Mouse (Mus musculus): ENCODE measurements at regions not wholly inside any gene's neighbourhood (a gene's known extent, or its start where the extent isn't known, plus 50 kb on each side); places are given as distances from the start of the nearest gene placed in this dataset.

DNA sequence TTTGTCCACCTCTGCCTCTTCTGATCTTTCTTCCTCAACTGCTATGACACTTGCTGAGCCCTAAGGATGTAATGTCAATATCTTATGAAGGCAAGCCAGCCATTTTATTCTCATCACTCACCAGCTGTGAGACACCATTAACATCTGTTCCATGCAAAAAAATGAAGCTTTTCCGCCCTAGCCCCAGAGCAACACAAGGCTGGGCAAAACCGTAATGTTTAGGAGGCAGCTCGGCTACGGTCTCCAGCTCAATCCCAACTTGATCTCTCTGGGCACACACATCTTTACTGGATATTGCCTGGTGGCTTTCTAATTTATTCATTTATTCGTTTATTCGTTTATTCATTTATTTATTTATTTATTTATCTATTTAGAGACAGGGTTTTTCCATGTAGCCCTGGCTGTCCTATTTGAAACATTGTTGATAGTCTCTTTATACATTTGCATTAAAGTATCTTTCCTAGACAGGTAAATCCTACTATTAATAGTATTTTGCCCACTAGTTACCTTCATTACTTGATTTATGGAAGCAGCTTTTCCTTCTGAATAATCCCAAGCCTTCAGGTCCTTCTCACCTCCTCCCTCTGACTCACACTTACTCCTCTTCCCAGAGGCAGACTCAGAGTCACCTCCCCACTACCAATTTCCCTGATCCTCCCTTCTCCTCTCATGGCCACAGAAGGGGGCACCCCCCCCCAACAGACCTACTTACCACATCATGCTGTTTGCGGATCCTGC is 99.9 kb upstream of the Cpm start:
- in situ Hi-C loops (cut with MboI, MseI) = no loop called here

DNA sequence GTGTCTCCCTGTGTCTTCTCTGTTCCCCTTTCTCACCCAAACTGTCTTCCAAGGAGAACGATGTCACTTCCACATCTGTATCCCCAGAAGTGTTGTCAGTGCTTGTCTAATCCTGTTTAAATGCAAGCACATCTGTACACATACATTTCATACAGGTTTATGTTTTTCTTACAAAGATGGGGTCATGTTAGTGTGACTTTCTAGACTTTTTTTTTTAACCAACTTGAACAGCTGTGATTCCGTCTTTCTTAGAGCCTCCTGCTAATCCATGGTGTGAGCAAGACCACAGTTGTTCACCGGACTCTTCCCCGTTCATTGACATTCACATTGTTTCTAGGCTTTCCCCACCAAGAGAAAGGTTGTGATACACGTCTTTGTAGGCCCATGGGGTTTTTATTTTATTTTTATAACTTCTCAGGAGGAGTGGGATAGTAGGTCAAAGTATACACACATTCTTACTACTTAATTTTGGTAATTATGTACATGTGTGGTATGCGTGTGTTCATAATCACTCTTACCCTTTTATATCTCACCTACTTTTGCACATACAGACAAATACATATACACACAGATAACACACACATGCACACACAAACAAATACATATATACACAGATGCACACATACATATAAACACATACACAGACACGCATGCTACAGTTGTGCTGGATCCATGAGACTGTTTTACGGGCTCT is 100.6 kb upstream of the Cpm start:
- in situ Hi-C loops (cut with MboI, MseI) = no loop called here

DNA sequence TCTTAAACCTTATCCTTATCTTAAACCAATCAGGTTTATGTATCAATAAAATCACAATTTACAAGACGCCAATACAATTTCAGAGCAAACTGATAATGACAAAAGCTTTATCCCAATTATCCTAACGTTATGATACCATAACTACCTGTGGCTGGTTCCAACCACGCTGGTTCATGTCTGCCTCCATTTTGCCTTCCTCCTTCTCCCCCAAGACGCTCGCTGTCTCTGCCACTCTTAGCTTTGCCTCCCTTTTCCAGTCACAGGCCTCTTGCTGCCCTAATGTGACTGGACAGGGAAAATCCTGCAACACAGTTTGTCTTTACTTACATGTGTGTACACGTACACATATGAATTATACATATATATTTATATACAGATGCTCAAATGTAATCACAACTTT is 101.3 kb upstream of the Cpm start:
- in situ Hi-C loops (cut with MboI, MseI) = no loop called here

DNA sequence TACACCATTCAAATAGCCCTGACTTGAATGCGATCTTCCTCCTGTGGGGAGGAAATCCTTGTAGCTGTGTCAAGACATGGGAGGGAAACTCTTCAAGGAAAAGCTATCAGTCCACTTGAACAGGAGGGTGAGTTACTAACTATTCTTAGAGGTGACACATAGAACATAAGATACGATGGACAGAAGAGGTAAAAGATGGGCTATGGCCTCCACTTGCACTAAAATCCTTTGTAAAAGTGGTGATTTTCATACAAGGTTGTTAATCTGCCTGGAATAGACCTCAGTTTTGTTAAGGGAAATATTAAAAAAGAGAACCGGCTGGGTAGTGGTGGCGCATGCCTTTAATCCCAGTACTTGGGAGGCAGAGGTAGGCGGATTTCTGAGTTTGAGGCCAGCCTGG is 102.1 kb upstream of the Cpm start:
- in situ Hi-C loops (cut with MboI, MseI) = no loop called here

DNA sequence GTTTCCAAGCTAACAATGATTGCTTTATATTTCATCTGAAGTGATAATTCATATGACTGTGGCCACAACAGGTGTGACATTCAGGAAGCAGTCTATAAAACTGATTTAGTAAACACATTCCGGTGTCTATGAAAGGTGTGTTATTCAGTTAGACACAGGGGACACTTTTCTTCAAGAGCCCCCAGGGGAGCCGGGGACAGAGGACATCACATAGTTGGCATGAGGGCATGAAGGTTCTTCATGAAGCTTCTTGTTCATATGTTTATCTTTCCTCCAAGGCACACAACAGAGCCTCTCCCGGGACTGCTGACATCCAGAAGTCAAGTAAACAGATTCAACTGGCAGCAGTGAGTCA is 102.5 kb upstream of the Cpm start:
- in situ Hi-C loops (cut with MboI, MseI) = no loop called here

DNA sequence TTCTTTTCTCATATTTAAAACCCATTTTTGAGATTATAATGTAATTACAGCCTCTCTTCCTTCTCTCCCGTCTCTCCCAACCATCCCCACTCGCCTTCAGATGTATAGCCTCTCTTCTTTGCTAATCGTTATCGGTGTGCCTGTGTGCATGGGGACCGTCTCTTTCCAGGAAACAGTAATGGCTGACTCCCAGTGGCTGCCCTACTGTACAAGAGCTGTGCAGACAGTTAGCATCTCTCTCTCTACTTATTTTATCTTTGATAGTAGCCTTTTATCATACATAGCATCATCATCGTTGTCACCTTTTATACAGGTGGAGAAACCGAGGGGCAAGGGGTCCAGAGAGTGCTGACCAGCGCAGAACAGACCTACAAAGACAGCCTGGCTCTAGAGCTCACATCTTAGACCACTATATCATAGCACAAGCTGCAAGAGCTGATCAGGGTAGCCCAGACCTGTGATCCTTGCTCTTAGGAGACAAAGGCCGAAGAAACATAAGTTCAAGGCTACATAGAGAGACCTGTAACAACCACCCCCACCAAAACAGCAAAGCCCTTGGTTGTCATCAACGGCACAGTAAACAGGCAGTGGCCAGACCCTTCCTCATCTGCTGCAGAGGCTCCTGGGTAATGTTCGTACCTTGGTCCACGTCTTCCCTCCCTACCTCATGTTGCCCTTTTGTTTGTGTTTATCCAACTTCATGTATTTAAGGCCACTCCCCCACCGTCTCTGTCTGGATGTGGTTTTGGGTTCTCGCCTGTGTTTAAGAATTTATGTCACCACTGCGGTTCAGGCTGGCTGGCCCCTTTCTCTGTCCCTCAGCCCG is 103.1 kb upstream of the Cpm start:
- in situ Hi-C loops (cut with MboI, MseI) = no loop called here

DNA sequence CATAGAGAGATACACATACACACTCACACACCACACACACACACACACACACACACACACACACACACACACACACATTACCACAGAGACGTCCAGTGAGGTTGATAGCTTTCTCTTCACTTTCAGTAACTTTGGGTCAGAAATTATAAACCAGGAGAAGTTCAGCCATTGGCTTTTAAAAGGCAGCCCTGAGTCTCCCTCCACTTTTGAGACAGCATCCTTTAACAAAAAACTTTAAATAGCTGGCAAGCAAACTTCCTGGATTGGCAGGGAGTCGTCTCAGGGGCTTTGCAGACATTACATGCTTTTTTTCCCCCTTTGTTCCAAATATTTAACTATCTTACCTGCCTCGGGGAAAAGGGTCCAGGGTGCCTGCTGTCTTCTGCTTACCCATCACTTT is 103.7 kb upstream of the Cpm start:
- in situ Hi-C loops (cut with MboI, MseI) = no loop called here

DNA sequence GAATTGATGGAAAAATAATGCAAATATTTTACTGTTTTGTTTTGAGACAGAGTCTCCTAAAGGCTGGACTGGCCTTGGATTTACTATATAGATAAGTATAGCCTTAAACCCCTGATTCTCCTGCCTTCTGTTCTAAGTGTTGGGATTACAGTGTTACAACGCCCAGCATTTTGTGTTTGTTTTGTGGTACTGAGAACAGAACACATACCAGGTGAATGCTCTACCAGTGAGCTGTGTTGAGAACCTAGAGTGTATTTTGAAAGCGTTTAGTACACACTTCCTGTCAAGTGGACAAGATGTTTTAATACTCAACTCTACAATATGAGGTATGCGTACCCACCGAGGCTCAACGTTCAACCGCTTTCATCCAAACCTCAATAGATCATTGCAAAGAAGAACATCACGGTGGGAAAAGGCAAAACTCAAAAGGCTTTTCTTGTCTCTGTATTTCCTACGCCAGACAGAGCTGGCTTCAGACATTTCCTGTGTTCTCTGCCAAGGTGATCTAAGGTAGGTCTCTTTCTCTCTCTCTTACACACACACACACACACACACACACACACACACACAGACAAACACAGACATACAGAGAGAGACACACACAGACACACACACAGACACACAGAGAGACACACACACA is 104.3 kb upstream of the Cpm start:
- in situ Hi-C loops (cut with MboI, MseI) = no loop called here

DNA sequence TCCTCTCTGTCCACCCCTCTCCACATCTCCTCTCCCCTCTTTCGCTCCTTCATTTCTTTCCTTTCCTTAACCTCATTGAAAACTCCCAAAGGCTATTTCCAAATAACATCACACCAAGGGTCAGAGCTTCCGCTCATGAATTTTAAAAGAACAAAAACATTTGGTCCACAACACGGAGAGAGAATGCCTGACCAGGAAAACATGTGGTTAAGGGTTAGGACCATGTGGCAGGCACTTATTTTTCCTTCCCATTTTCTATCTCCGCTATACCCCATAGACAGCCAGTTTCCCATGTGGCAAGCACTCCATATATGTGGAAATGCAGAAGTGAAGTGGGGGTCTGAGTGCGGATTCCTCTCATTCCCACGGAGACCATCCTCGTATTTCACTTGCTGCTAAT is 105.2 kb upstream of the Cpm start:
- in situ Hi-C loops (cut with MboI, MseI) = no loop called here

DNA sequence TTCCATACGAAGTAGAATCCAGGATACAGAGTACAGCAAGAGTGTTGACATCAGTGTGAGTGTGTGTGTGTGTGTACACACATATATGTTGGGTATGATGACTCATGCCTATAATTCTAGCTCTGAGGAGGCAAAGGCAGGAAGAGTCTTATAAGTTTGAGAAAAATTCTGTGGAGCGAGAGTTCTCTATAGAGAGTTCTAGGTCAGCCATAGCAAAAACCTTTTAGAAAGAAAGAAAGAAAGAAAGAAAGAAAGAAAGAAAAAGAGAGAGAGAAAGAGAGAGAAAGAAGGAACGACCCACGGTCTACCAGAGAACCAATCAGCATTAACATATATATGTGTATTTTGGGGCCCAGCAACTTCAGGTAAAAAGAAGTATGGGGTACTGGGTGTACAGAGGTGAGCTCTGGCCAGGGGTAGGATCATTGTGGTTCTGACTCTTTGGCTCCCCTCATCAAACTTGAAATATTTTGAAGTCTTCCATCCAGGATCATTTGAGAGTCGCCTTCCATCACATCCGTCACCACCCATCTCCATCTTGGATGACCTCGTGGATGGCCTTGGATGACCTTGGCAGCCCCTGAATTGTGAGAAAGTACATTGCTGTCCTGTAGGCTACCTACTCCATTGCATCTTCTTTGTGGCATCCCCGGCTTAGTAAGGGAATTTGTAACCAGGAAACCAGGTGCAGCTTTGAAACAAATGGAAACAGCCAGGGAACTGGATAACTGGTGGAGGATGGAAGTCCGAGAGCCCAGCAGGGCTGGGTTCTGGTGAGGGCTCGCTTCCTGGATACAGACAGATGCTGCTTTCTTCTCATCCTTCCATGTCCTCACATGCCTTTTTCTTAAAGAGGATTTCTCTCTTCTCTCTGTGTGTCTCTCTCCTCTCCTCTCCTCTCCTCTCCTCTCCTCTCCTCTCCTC is 106.1 kb upstream of the Cpm start:
- in situ Hi-C loops (cut with MboI, MseI) = no loop called here

DNA sequence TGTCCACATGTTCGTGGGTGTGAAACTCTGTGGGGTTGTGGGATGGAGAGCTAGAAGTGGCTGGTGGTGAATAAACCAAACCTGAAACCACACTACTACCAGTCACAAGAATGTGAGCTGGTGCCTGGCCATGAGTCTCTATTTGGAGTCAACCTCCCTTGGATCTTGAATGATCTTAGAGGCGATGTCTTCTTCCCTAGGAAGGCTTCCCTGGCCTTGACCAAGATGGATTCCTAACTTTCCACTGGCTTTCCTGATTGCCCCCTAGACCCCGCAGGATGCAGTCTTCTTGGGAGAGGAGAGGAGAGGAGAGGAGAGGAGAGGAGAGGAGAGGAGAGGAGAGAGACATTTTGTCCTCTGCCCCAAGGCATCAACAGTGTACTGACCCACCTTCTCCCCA is 106.9 kb upstream of the Cpm start:
- in situ Hi-C loops (cut with MboI, MseI) = no loop called here

DNA sequence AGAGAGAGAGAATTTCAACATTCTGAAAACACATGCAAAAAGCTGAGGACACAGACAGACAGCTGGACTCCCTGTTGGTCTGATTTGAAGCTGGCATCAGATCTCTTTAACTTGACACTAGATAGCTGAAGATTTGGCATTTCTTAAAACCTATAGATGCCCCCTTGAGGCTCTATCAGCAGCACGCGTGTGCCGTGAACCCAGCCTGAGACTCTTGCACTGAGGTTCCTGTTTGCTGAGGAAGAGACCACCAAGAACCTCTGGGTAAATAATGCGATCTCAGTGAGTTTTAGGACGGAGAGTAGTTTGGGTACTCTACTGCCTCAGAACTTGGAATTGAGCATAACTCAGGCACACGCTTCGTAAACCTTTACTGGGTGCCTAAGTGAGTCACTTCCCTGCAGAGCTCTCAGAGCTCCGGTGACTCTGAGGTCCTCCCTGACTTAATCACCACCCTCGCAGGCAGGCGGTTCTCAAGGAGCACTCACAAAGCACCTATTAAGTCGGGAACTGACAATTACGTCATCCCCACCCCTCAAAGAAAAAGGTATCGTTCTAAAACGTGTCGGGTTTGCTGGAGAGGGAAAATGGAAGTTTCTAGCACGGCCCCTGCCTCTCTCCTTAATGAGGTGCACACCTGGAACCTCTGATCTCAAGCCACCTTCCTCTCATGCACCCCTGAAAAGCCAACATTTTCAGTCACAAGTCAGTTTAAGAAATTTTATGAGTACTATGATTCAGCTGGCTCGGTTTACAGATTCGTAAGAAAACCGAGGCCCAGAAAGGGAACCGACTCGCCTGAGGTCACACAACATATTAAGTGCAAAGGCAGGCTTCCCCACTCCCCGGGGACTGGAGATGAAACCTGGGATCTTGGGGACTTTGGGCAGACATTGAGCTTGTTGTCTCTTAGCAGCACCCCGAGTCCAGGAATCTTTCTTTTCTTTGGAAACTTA is 107.7 kb upstream of the Cpm start:
- in situ Hi-C loops (cut with MboI, MseI) = no loop called here

DNA sequence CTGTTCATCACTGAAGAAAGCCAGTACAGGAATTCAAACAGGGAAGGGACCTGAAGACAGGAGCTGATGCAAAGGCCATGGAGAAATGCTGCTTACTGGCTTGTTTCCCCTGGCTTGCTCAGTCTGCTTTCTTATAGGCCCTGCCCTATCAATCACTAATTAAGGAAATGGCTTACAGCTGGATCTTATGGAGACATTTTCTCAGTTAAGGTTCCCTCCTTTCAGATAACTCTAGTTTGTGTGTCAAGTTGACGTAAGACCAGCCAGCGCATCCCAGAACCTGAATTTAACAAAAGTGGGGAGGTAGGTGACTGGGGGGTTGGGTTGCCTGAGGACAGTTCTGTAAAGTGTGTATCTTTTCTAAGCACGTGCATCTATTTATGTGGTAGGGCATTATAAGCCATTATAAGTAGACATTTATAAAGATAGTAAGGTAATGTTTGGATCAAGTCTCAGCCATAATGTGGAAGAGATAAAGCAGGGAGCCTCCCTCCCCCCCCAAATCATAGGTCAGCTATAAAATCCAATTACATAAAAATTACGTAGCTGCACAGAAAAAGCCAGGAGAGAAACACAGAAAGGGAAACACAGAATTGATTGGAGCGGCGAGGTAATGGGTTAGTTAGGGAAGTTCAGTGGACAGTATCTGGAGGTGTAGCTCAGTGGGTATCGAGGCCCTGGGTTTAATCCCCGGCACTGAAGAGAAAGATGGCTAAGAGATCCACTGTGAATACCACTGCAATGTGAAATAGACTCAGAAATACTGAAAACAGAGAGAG is 108.6 kb upstream of the Cpm start:
- in situ Hi-C loops (cut with MboI, MseI) = no loop called here

DNA sequence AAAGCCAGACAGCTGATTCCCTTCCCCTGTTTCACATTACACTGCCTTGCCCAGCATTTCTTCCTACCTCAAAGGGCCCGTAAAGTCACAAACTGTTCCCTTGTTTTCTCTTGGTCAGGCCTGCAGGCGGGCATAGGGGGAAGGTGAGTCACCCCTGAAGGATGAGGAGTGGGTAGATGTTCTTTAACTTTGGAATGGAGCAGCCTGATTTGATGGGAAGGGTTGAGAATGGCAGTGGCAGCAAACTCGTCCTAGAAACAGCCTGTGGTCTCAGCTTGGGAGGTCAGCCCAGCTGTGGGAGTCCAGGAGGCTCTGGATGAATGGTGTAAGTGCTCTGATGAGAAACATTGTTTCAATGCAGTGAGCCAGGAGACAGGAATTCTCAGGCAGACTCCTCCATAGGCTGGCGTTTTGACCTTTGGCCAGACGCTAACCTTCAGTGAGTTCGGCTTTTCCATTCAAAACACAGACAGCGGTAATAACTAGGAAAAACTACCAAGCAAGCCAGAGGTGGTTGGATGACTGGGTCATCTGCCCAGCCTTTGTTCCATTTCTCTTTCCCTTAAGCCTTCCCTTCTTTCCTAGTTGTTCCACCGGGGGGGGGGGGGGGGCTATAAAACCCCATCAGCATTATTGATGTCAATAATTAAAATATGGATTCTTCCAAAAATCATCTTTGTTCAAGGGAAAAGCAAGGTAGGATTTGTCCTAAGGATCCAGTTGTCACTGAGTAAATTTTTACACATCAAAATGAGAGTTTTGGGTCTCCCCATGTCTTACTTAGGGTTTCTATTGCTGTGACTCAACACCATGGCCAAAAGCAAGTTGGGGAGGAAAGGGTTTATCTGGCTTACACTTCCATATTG is 109.4 kb upstream of the Cpm start:
- in situ Hi-C loops (cut with MboI, MseI) = loop anchor here in 1 of 2 experiments (5.0 kb wide), 1 partner anchor 162 kb away; no protein-coding TSS in a partner anchor

DNA sequence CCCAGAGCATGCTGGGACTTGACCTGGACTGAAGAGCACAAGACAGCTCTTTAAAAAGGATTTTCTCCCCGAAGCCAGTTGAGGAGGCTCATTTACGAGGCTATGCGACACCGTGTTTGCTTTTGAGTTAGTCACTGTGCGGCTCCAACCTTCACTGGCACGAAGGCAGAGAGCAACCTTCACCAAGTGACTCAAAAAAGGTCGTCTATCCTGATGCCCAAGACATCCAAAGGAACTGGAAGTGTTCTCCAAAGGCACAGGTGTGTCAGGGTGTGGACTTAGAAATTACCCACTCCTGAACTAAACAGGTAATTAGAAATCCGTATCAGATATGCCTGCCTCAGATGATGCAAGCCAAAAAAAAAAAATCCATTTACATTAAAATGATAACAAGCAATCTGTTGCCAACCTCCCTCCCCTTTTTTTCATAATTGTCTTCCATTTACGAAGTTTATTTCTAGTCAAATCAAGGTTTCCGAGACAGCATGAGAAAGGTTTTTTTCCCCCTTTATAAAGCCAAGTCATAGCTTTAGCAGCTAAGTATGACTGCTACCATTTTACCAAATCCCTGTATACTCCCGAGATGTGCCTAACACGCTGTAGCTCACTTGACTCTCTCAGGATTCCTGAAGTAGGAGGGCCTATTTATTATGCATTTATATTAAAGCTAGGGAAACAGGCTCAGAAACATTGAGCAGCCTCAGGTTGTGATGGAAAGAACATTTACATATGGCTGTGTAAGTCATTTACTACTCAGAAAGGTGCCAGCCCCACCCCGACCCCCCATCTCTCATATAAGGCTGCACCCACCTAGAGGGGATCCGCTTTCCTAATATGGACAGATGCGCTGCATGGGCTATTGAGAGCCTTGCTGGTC is 110.3 kb upstream of the Cpm start:
- in situ Hi-C loops (cut with MboI, MseI) = loop anchor here in 1 of 2 experiments (5.0 kb wide), 1 partner anchor 163 kb away; no protein-coding TSS in a partner anchor

DNA sequence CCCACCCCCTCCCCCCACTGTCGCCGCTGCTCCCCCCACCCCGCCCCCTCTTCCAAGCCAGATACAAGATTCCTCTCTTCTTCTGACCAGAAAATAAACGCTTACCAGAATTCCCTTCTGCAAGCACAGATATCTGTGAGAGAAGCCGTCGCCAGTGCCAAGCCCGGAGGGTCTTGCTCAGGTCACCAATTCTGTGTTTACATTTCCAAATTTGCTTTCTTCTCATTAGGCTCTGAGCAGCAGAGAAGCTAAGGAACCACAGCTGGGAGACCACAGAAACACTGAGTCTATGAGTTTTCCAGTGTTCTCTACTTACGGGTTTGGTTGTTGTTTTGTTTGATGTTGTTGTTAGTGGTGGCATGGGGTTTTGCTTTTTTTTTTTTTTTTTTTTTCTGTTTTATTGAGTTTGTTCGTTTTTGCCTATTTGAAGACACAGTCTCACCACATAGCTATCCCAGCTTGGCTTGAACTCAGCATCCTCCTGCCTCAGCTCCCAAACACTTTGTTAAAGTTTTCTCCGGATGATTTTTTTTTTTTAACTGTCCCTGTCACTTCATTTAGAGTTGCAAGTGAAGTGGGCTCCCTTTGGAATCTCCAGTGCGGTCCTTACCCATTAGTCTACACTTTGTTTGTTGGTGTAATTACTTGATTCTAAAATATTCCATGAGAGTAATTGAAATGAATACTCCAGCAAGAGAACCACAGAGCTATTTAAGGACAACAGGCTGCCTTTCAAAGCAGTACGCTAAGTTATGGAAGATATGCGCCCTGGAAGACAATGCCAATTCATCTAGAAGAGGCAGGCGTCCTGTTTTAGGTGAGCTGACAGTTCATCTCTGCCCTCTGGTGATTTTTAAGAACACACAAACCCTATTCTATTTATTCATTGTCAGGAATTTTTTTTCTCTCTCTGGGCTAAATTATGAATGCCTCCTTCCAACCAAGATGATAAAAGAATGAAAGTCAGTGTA is 111.2 kb upstream of the Cpm start:
- in situ Hi-C loops (cut with MboI, MseI) = loop anchor here in 1 of 2 experiments (5.0 kb wide), 1 partner anchor 164 kb away; no protein-coding TSS in a partner anchor
